Mouse (Mus musculus): ENCODE measurements at regions not wholly inside any gene's neighbourhood (a gene's known extent, or its start where the extent isn't known, plus 50 kb on each side); places are given as distances from the start of the nearest gene placed in this dataset.

DNA sequence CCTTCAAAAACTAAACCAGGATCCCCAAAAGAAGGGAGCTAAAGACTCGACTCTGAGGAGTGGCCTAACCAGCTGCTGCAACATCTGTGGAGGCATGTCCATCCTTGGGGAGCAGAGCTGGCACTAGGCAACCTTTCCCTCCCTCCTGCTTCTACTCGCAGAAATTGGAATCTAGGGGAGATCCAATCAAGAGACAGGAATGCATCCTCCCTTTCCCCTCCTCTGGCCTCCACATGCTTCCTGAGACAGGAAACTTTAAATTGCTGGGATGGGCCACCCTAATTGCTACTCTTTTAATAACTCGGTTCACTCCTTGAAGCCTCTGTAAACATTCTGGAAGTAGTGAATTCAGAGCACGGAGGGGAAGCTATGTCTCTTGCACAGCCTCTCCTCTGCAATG is 117.9 kb downstream of the Trib2 start:
- TF ChIP-seq POLR2A (IDR thresholded peaks at IDR 0.05; ENCODE audit: control insufficient read depth, extremely low read depth, insufficient read depth, low read length, poor library complexity) (no peak), CTCF (IDR thresholded peaks at IDR 0.05; ENCODE audit: borderline replicate concordance, control insufficient read depth, extremely low read depth, insufficient read depth, low read length, poor library complexity) (no peak)
- Histone ChIP-seq H3K4me1 (replicated peaks; ENCODE audit: control insufficient read depth, insufficient read depth, low read length) (no peaks in the 10 kb centered on the region), H3K36me3 (ENCODE audit: control insufficient read depth, insufficient read depth, low read length) (no peaks in the 10 kb centered on the region), H3K4me3 (ENCODE audit: control insufficient read depth, insufficient read depth, low read length) (no peak overlapping the region), H3K27ac (ENCODE audit: control insufficient read depth, insufficient read depth, low read length) (no peak overlapping the region), H3K27me3 (ENCODE audit: control insufficient read depth, insufficient read depth, low read length) (no peaks in the 10 kb centered on the region)
- DNase-seq: no peak
- 36% methylated on average over 4 of the region's 4 CpGs for WGBS

DNA sequence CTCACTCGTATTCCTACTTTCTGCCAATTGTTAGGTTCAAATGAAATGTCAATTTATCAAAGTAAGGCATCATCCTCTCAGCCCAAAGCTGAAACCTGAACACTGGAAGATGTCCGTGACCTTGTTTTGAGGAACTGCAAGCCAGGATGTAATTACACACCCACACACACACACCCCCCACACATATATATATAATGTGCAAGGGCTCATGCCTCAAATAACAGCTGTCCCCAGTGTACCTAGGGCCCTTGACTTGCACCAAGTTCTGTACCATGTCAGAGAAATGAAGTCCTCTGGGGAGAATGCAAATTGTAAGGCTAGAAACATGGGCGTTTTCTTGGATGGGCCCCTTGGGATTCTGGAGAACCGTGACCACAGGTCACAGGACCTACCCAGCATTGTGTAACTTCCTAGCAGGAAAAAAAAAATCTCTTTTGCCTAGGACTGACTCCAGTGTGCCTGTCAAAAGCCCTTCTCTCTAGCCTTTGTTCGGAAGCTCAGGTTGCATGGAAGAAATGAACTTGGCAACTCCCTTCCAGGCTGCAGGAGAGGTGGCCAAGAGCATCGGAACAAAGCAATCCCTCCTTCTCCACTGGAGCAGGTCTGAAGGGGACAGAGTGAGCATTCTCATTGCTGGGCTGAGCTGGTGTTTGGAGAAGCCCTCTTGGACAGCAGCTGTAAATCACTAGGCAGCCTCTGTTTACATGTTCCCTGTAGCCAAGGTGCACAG is 118.5 kb downstream of the Trib2 start:
- H3K36me3 ChIP-seq (ENCODE audit: control insufficient read depth, insufficient read depth, low read length): no peaks in the 10 kb centered on the region
- H3K4me3 ChIP-seq (ENCODE audit: control insufficient read depth, insufficient read depth, low read length): no peak overlapping the region
- TF ChIP-seq CTCF (IDR thresholded peaks at IDR 0.05; ENCODE audit: borderline replicate concordance, control insufficient read depth, extremely low read depth, insufficient read depth, low read length, poor library complexity) (no peak), POLR2A (IDR thresholded peaks at IDR 0.05; ENCODE audit: control insufficient read depth, extremely low read depth, insufficient read depth, low read length, poor library complexity) (no peak)
- H3K27me3 ChIP-seq (ENCODE audit: control insufficient read depth, insufficient read depth, low read length): no peaks in the 10 kb centered on the region
- DNase-seq: no peak
- WGBS: 69% methylated on average over 6 of the region's 6 CpGs
- H3K27ac ChIP-seq (ENCODE audit: control insufficient read depth, insufficient read depth, low read length): no peak overlapping the region
- no peaks in the 10 kb centered on the region for H3K4me1 ChIP-seq (replicated peaks; ENCODE audit: control insufficient read depth, insufficient read depth, low read length)

DNA sequence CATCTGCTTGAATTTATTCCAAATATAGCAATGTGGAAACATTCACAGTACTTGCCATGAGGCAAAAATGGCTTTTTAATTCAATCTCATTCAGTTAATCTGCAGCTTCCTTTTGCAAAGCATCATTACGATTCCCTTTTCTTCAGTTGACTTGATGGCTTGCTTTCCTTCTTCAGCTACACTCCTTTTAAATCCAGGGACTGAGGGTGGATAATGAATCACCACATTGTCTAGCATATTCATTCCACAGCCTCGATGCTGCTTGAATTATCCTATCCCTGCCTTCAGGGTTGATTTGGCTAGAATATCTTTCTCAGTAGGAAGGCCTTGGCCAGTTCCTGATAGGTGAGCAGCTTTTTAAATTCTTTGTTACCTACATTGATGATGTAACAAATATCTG is 128.4 kb downstream of the Trib2 start:
- TF ChIP-seq POLR2A (IDR thresholded peaks at IDR 0.05; ENCODE audit: control insufficient read depth, extremely low read depth, insufficient read depth, low read length, poor library complexity) (no peak), CTCF (IDR thresholded peaks at IDR 0.05; ENCODE audit: borderline replicate concordance, control insufficient read depth, extremely low read depth, insufficient read depth, low read length, poor library complexity) (no peak)
- Histone ChIP-seq H3K36me3 (ENCODE audit: control insufficient read depth, insufficient read depth, low read length) (no peaks in the 10 kb centered on the region), H3K4me3 (ENCODE audit: control insufficient read depth, insufficient read depth, low read length) (no peak overlapping the region), H3K27ac (ENCODE audit: control insufficient read depth, insufficient read depth, low read length) (no peak overlapping the region), H3K4me1 (replicated peaks; ENCODE audit: control insufficient read depth, insufficient read depth, low read length) (0 out of 2 replicates have a peak, but pooled peaks cover 2% of the 10 kb centered on the region), H3K27me3 (ENCODE audit: control insufficient read depth, insufficient read depth, low read length) (no peaks in the 10 kb centered on the region)
- DNase-seq: no peak
- 97% methylated on average over 2 of the region's 2 CpGs for WGBS

DNA sequence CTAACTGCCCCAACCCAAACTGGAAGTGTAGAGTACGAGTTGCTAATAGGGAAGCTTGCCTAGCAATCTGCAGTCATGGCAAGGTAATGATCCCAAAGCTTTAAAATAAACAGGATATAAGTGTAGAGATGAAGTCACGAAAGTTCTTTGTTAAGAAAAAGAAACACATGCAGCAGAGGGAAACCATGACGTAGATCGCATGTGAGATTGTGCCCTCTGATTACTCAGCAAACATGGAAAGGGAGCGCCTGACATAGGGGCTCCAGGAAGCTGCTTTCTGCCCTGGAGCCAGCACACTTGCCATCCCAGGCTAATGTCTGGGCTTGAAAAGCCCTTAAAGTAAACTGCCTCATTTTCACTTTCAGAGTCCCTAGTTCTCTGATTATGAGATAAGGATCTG is 132.4 kb downstream of the Trib2 start:
- Histone ChIP-seq H3K4me1 (replicated peaks; ENCODE audit: control insufficient read depth, insufficient read depth, low read length) (0 out of 2 replicates have a peak, but pooled peaks cover 2% of the 10 kb centered on the region), H3K36me3 (ENCODE audit: control insufficient read depth, insufficient read depth, low read length) (no peaks in the 10 kb centered on the region), H3K27me3 (ENCODE audit: control insufficient read depth, insufficient read depth, low read length) (no peaks in the 10 kb centered on the region), H3K27ac (ENCODE audit: control insufficient read depth, insufficient read depth, low read length) (no peak overlapping the region), H3K4me3 (ENCODE audit: control insufficient read depth, insufficient read depth, low read length) (no peak overlapping the region)
- 70% methylated on average over 5 of the region's 5 CpGs for WGBS
- no peak for DNase-seq
- TF ChIP-seq POLR2A (IDR thresholded peaks at IDR 0.05; ENCODE audit: control insufficient read depth, extremely low read depth, insufficient read depth, low read length, poor library complexity) (no peak), CTCF (IDR thresholded peaks at IDR 0.05; ENCODE audit: borderline replicate concordance, control insufficient read depth, extremely low read depth, insufficient read depth, low read length, poor library complexity) (no peak)

DNA sequence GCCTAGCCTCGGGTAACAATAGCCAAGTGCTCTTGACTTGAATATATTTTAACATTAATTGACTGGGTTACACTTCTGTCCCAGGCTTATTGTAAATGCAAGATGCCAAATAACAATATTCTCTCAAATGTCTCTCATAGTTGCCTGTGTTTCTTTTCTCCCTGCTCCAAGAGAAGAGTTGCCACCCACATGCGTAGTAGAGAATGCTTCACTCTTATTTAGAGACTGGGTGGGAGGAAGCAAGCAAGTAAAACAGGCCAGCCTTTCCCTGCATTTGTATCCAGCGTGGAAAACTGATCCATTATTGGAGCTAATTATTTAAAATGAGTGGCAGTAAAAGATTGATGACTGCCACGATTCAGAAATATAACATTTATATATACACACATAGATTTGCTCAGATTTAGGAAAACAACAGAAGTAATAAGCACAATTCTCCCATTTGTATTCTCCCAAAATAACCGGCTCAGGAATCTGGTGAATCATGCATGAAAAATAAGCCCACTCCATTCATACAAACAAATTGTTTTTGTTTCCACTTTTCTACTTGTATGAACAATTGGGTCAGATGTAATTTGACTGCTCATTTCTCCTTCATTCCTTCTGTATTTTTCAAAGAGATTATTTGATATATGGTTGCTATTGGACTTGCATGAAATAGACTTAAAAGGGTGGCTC is 134.9 kb downstream of the Trib2 start:
- Histone ChIP-seq H3K36me3 (ENCODE audit: control insufficient read depth, insufficient read depth, low read length) (no peaks in the 10 kb centered on the region), H3K27me3 (ENCODE audit: control insufficient read depth, insufficient read depth, low read length) (no peaks in the 10 kb centered on the region), H3K27ac (ENCODE audit: control insufficient read depth, insufficient read depth, low read length) (no peak overlapping the region), H3K4me3 (ENCODE audit: control insufficient read depth, insufficient read depth, low read length) (no peak overlapping the region), H3K4me1 (replicated peaks; ENCODE audit: control insufficient read depth, insufficient read depth, low read length) (0 out of 2 replicates have a peak, but pooled peaks cover 2% of the 10 kb centered on the region)
- TF ChIP-seq POLR2A (IDR thresholded peaks at IDR 0.05; ENCODE audit: control insufficient read depth, extremely low read depth, insufficient read depth, low read length, poor library complexity) (no peak), CTCF (IDR thresholded peaks at IDR 0.05; ENCODE audit: borderline replicate concordance, control insufficient read depth, extremely low read depth, insufficient read depth, low read length, poor library complexity) (no peak)
- WGBS: 93% methylated on average over 5 of the region's 5 CpGs
- no peak for DNase-seq

DNA sequence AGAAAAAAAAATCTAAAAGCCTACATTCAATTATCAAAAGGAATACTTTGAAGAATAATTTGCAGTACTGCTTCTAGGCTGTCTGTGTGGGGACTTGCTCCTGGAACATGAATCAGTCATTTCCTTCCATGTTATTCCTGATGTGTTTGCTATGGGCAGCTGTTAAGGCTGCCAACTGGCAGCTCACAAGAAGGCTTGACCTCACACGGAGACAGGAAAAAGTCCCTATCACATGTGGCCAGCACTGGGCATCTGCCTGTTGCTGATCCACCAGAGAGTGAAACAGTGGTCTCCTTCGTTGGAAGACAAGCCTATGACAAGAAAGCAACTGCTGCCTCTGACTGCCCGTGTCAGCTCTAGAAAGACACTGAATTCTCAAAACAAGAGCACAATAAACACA is 140.6 kb downstream of the Trib2 start:
- 81% methylated on average over 3 of the region's 3 CpGs for WGBS
- no peaks in the 10 kb centered on the region for H3K27me3 ChIP-seq (ENCODE audit: control insufficient read depth, insufficient read depth, low read length)
- H3K36me3 ChIP-seq (ENCODE audit: control insufficient read depth, insufficient read depth, low read length): no peaks in the 10 kb centered on the region
- DNase-seq: no peak
- H3K27ac ChIP-seq (ENCODE audit: control insufficient read depth, insufficient read depth, low read length): no peak overlapping the region
- no peak overlapping the region for H3K4me3 ChIP-seq (ENCODE audit: control insufficient read depth, insufficient read depth, low read length)
- no peak for TF ChIP-seq POLR2A (IDR thresholded peaks at IDR 0.05; ENCODE audit: control insufficient read depth, extremely low read depth, insufficient read depth, low read length, poor library complexity)
- no peak for TF ChIP-seq CTCF (IDR thresholded peaks at IDR 0.05; ENCODE audit: borderline replicate concordance, control insufficient read depth, extremely low read depth, insufficient read depth, low read length, poor library complexity)
- no peaks in the 10 kb centered on the region for H3K4me1 ChIP-seq (replicated peaks; ENCODE audit: control insufficient read depth, insufficient read depth, low read length)
